Mouse (Mus musculus): Measurements from ENCODE around the gene Obox5. TPM values are rescaled to one million over a fixed set of nuclear protein-coding genes. Genes with fewer than 3 reads are reported as not detected.
"Not testable (repeated sequence)": the region's sequence is repeated elsewhere in the genome, so short reads cannot be mapped to it uniquely, and the experiment has no call there.

The Obox5 gene
- polyA plus RNA-seq (2015; fragmentation: Nextera tagmentation; extraction: Ambion mirVana): not detected in 2 replicates

GRCm38 (mm10) chr7:15749831-15750230, at the start of gene Obox5:
Gene Obox5, plus strand, starts transcription at chr7:15750131.
- not testable (repeated sequence) for H3K9ac ChIP-seq; H3K4me3 ChIP-seq; H3K27ac ChIP-seq (replicated peaks); ATAC-seq (ENCODE audit: extremely low read depth, insufficient number of reproducible peaks, low FRiP score, low TSS enrichment); H3K4me1 ChIP-seq; H3K27me3 ChIP-seq (replicated peaks); H3K4me2 ChIP-seq; H3K36me3 ChIP-seq
- peaks cover 36% of the 10 kb centered on the region for H3K9me3 ChIP-seq
- WGBS: 69% methylated on average over 2 of the region's 2 CpGs

DNA sequence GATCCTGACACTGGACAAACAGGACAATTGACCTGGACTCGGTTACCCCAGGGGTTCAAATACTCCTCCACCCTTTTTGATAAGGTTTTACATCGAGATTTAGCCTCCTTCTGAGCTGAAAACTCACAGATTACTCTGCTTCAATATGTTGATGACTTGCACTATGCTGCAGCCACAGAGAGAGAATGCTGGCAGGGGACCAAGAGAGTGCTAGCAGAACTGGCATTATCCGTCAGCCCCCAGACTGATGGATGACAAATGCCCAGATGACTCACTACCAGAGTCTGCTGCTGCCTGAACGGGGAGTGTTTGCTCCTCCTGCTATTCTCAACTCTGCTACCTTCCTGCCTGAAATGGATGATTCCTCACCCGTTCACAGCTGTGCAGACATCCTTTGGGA, 635 bp upstream of the Obox5 start:
- not testable (repeated sequence) for H3K9ac ChIP-seq; H3K27me3 ChIP-seq (replicated peaks); H3K4me1 ChIP-seq; H3K27ac ChIP-seq (replicated peaks); H3K4me3 ChIP-seq; H3K36me3 ChIP-seq; H3K4me2 ChIP-seq; ATAC-seq (ENCODE audit: extremely low read depth, insufficient number of reproducible peaks, low FRiP score, low TSS enrichment)
- WGBS: 54% methylated on average over 5 of the region's 5 CpGs
- H3K9me3 ChIP-seq: peaks cover 37% of the 10 kb centered on the region

Other genes starting within 250 kb of the Obox5 start
- gene Obox3, start 110.2 kb upstream of the Obox5 start, polyA plus RNA-seq (2015; fragmentation: Nextera tagmentation; extraction: Ambion mirVana): not detected in 2 replicates
- gene Obox6, start 89.5 kb downstream of the Obox5 start, polyA plus RNA-seq (2015; fragmentation: Nextera tagmentation; extraction: Ambion mirVana): not detected in 2 replicates
- gene Crx, start 129.8 kb downstream of the Obox5 start, polyA plus RNA-seq (2015; fragmentation: Nextera tagmentation; extraction: Ambion mirVana): not detected in 2 replicates
- gene Crxos, start 132.5 kb downstream of the Obox5 start, polyA plus RNA-seq (2015; fragmentation: Nextera tagmentation; extraction: Ambion mirVana): not detected in 2 replicates
- 667 and 720 TPM in 2 replicates for gene Selenow, start 172.3 kb downstream of the Obox5 start, polyA plus RNA-seq (2015; fragmentation: Nextera tagmentation; extraction: Ambion mirVana)
- gene Nop53, start 195.9 kb downstream of the Obox5 start, polyA plus RNA-seq (2015; fragmentation: Nextera tagmentation; extraction: Ambion mirVana): 107 and 116 TPM in 2 replicates
- 37.4 and 40.2 TPM in 2 replicates for gene Ehd2, start 217.4 kb downstream of the Obox5 start, polyA plus RNA-seq (2015; fragmentation: Nextera tagmentation; extraction: Ambion mirVana)